Mouse (Mus musculus) heart, adult 2 months (tissue): Measurements from ENCODE around the gene Nudcd3. TPM values are rescaled to one million over a fixed set of nuclear protein-coding genes. Genes with fewer than 3 reads are reported as not detected.

Experiments used
- DNase-seq, 2 experiments: peaks; one replicate each; pipeline ENCODE4 v3.0.0; 2021
- H3K27ac ChIP-seq: fragments of 200-600 bp; 2 replicates; pipeline ENCODE4 v1.8.1; 2022
- H3K27me3 ChIP-seq: fragments of 200-500 bp; 2 replicates; pipeline ENCODE4 v1.6.1; 2012; ENCODE audit warnings: mild to moderate bottlenecking, low read length, inconsistent platforms, mixed read lengths; ENCODE audit not compliant: control insufficient read depth, insufficient read depth
- H3K36me3 ChIP-seq: fragments of 200-500 bp; 2 replicates; pipeline ENCODE4 v1.6.1; 2012; ENCODE audit warnings: low read length, inconsistent platforms; ENCODE audit not compliant: control insufficient read depth, insufficient read depth
- H3K4me1 ChIP-seq: fragments of 200-500 bp; 2 replicates; pipeline ENCODE4 v1.6.1; 2011; ENCODE audit warnings: low read length; ENCODE audit not compliant: control insufficient read depth, insufficient read depth
- H3K4me3 ChIP-seq: fragments of 200-600 bp; 2 replicates; pipeline ENCODE4 v1.8.1; 2022
- H3K79me2 ChIP-seq: fragments of 200-500 bp; replicated peaks from 2 replicates; pipeline ENCODE4 v1.6.1; 2012; ENCODE audit warnings: mild to moderate bottlenecking, inconsistent platforms, low read length, moderate library complexity, mixed read lengths; ENCODE audit not compliant: control insufficient read depth, insufficient read depth
- H3K9ac ChIP-seq: fragments of 200-500 bp; 2 replicates; pipeline ENCODE4 v1.6.1; 2012; ENCODE audit warnings: low read depth, mild to moderate bottlenecking, control low read depth, inconsistent platforms, low read length, mixed read lengths
- CTCF ChIP-seq: fragments of 200-600 bp; IDR thresholded peaks from 2 replicates; pipeline ENCODE4 v1.8.1; 2022; ENCODE audit warnings: antibody characterized with exemption, mild to moderate bottlenecking, moderate library complexity
- EP300 ChIP-seq: fragments of 200-500 bp; IDR thresholded peaks from 2 replicates; pipeline ENCODE4 v1.6.1; 2011; ENCODE audit warnings: low read depth, low read length, control low read depth; ENCODE audit not compliant: insufficient read depth
- POLR2A ChIP-seq: fragments of 200-500 bp; IDR thresholded peaks from 2 replicates; pipeline ENCODE4 v1.6.1; 2011; ENCODE audit warnings: mild to moderate bottlenecking, low read depth, low read length, control low read depth; ENCODE audit not compliant: insufficient read depth
- WGBS: fragments of 180-500 bp; shearing (Covaris S2); methylation state at CpG from one replicate; pipeline ENCODE4 v1.1.7; 2018; 5-methylcytosine and 5-hydroxymethylcytosine counted together
- intact Hi-C: fragments of 180-260 bp; cut with DNase I; formaldehyde crosslinking; loops from one replicate; pipeline ENCODE4 v1.15.1; 2025
- polyA plus RNA-seq: library from polyadenylated mRNA; depleted of rRNA; stranded (reverse); fragments of >200 nt; gene quantifications from 2 replicates; pipeline ENCODE4 v1.2.3, GENCODE M21; 2012; rRNA removed
- total RNA-seq, 2 experiments: library from RNA; stranded (reverse); gene quantifications; 2 replicates each; pipeline ENCODE4 v1.2.3; 2021

The Nudcd3 gene
- total and polyA plus RNA-seq, 3 experiments: 50.4 to 65.4 (median 59.3) TPM

- no peak for DNase-seq
- no peak for TF ChIP-seq EP300
- TF ChIP-seq POLR2A: no peak
- TF ChIP-seq CTCF: no peak
- H3K36me3 ChIP-seq: no peaks in the 10 kb centered on the region
- H3K79me2 ChIP-seq: no peaks in the 10 kb centered on the region
- 87% methylated on average over 11 of the region's 11 CpGs for WGBS
- H3K27me3 ChIP-seq: peaks cover 6% of the 10 kb centered on the region
- H3K4me3 ChIP-seq: no peak overlapping the region
- H3K4me1 ChIP-seq: no peaks in the 10 kb centered on the region
- no peak overlapping the region for H3K27ac ChIP-seq
- intact Hi-C loops: no loop called here
- no peak overlapping the region for H3K9ac ChIP-seq
Measured at GRCm38 (mm10) chr11:6062329-6062728, 137.9 kb downstream of the Nudcd3 start.

- peaks cover 6% of the 10 kb centered on the region for H3K27me3 ChIP-seq
Measured at GRCm38 (mm10) chr11:6061891-6062290, 138.3 kb downstream of the Nudcd3 start.

GRCm38 (mm10) chr11:6059162-6059561 is 141.1 kb downstream of the Nudcd3 start:
- TF ChIP-seq CTCF: no peak
- TF ChIP-seq POLR2A: no peak
- no peak overlapping the region for H3K4me3 ChIP-seq
- no peak for DNase-seq
- H3K79me2 ChIP-seq: no peaks in the 10 kb centered on the region
- no peak overlapping the region for H3K27ac ChIP-seq
- H3K27me3 ChIP-seq: no peaks in the 10 kb centered on the region; the same call in 1 of the 2 replicates
- H3K9ac ChIP-seq: no peak overlapping the region
- no peaks in the 10 kb centered on the region for H3K36me3 ChIP-seq
- no peaks in the 10 kb centered on the region for H3K4me1 ChIP-seq
- WGBS: 92% methylated on average over 10 of the region's 10 CpGs
- intact Hi-C loops: no loop called here

More at GRCm38 (mm10) chr11:6061891-6062290, 138.3 kb downstream of the Nudcd3 start:
- Histone ChIP-seq H3K4me1 (no peaks in the 10 kb centered on the region), H3K9ac (no peak overlapping the region), H3K79me2 (no peaks in the 10 kb centered on the region), H3K4me3 (no peak overlapping the region), H3K36me3 (no peaks in the 10 kb centered on the region), H3K27ac (no peak overlapping the region)
- DNase-seq: no peak
- TF ChIP-seq CTCF: no peak
- no peak for TF ChIP-seq POLR2A
- no peak for TF ChIP-seq EP300
- WGBS: 79% methylated on average over 5 of the region's 5 CpGs
- intact Hi-C loops: no loop called here

Other genes with a start within 250 kb of the Nudcd3 start
- 10 to 100 TPM; 53.4 to 62.2 TPM for gene Ykt6, start 244.7 kb downstream of the Nudcd3 start, total RNA-seq
- gene Ykt6, start 244.7 kb downstream of the Nudcd3 start, polyA plus RNA-seq: 46.3 and 71.2 TPM in 2 replicates
- 1 to 10 TPM; 4.8 to 5.2 TPM for gene Camk2b, start 134.1 kb downstream of the Nudcd3 start, total RNA-seq
- gene Camk2b, start 134.1 kb downstream of the Nudcd3 start, polyA plus RNA-seq: 10.7 and 12.9 TPM in 2 replicates
- gene A730071L15Rik, start 386 bp downstream of the Nudcd3 start, total RNA-seq: not detected
- gene A730071L15Rik, start 386 bp downstream of the Nudcd3 start, polyA plus RNA-seq: 0.09 TPM in 1 of 2 replicates, not detected in the other
- gene Npc1l1, start 29.7 kb upstream of the Nudcd3 start, total RNA-seq: under 1 TPM in 1 of 2 experiments, not detected in 1; 0.08 TPM
- gene Npc1l1, start 29.7 kb upstream of the Nudcd3 start, polyA plus RNA-seq: 0.25 and 0.38 TPM in 2 replicates
- 10 to 100 TPM; 19.7 to 22.0 TPM for gene Ddx56, start 67.4 kb upstream of the Nudcd3 start, total RNA-seq
- gene Ddx56, start 67.4 kb upstream of the Nudcd3 start, polyA plus RNA-seq: 21.1 and 25.2 TPM in 2 replicates
- gene Tmed4, start 74.5 kb upstream of the Nudcd3 start, total RNA-seq: 10 to 100 TPM; 85.5 to 96.6 TPM
- 138 and 175 TPM in 2 replicates for gene Tmed4, start 74.5 kb upstream of the Nudcd3 start, polyA plus RNA-seq
- gene Ogdh, start 91.2 kb upstream of the Nudcd3 start, total RNA-seq: 1,000 to 10,000 TPM; 1,611 to 1,957 TPM
- gene Ogdh, start 91.2 kb upstream of the Nudcd3 start, polyA plus RNA-seq: 1,204 and 1,461 TPM in 2 replicates
- gene Zmiz2, start 188.7 kb upstream of the Nudcd3 start, total RNA-seq: 10 to 100 TPM; 36.6 to 39.3 TPM
- 26.2 and 35.7 TPM in 2 replicates for gene Zmiz2, start 188.7 kb upstream of the Nudcd3 start, polyA plus RNA-seq
- 100 to 1,000 TPM; 304 to 328 TPM for gene Ppia, start 215.0 kb upstream of the Nudcd3 start, total RNA-seq
- 298 and 449 TPM in 2 replicates for gene Ppia, start 215.0 kb upstream of the Nudcd3 start, polyA plus RNA-seq
- gene H2afv, start 244.0 kb upstream of the Nudcd3 start, total RNA-seq: 10 to 100 TPM; 75.8 to 80.8 TPM
- 46.3 and 59.2 TPM in 2 replicates for gene H2afv, start 244.0 kb upstream of the Nudcd3 start, polyA plus RNA-seq